Mouse (Mus musculus): ENCODE measurements around the gene Tnk1. TPM values are rescaled to one million over a fixed set of nuclear protein-coding genes. Genes with fewer than 3 reads are reported as not detected.

Tnk1 gene
- total and polyA plus RNA-seq, 3 experiments, result 0.25 to 0.35 TPM; not detected in 1

GRCm38 (mm10) chr11:69801379-69801977 is 57.1 kb downstream of the Tnk1 start, which contains the start of gene Fgf11:
Gene Fgf11 (minus strand): TSS chr11:69801857.
- DNase-seq (ENCODE audit: low read depth, low spot score), result no peak
- Histone ChIP-seq H3K36me3 (ENCODE audit: control insufficient read depth in 1 of 2, insufficient read depth in 2 of 2, low read length in 2 of 2) (peaks cover 0 to 8% of the 10 kb centered on the region in 2 experiments; a peak in 2 of 4 replicates), H3K4me1 (ENCODE audit: control insufficient read depth in 1 of 2, insufficient read depth in 2 of 2, low read length in 2 of 2) (peaks cover 5 to 19% of the 10 kb centered on the region in 2 experiments; a peak in 3 of 4 replicates), H3K9me3 (replicated peaks; ENCODE audit: insufficient read depth, low read length) (no peaks in the 10 kb centered on the region), H3K27me3 (ENCODE audit: control insufficient read depth in 1 of 2, insufficient read depth in 2 of 2, low read length in 2 of 2) (no peaks in the 10 kb centered on the region), H3K4me3 (ENCODE audit: control insufficient read depth in 1 of 2, insufficient read depth in 1 of 2, low read depth in 2 of 2, low read length in 2 of 2) (peak within 1 kb of the TSS; percentile 70 to 89), H3K9ac (ENCODE audit: control insufficient read depth, low read depth, low read length, poor library complexity, severe bottlenecking) (peak within 1 kb of the TSS; percentile 77), H3K79me2 (ENCODE audit: control insufficient read depth, insufficient read depth, low read length, poor library complexity) (peaks cover 8% of the 10 kb centered on the region; the same call in 1 of the 2 replicates), H3K27ac (ENCODE audit: control insufficient read depth, low read depth, low read length) (peak within 1 kb of the TSS; percentile 74)
- TF ChIP-seq BHLHE40 (IDR thresholded peaks at IDR 0.05; ENCODE audit: borderline replicate concordance, low read depth, low read length), result no peak
- TF ChIP-seq MAZ (IDR thresholded peaks at IDR 0.05; ENCODE audit: low read depth, low read length), result 0 out of 2 replicates have a peak, but pooled peaks have one; percentile 6
- TF ChIP-seq NELFE (IDR thresholded peaks at IDR 0.05; ENCODE audit: low read depth, low read length), result peak; percentile 12; the same call in 1 of the 2 replicates

Other genes starting within 250 kb of the Tnk1 start
Only the 30 nearest of the 42 such genes appear.
- not detected in 2 replicates for gene Tnfsfm13, start 162.6 kb downstream of the Tnk1 start, total RNA-seq (2012; rRNA removed)
- not detected for gene Tnfsfm13, start 162.6 kb downstream of the Tnk1 start, polyA plus RNA-seq (2012; ENCODE audit: insufficient read depth in 1 of 2, insufficient read length in 2 of 2, low read depth in 1 of 2, low replicate concordance in 2 of 2, missing spikeins in 1 of 2)
- 16.6 and 22.2 TPM in 2 replicates for gene Polr2a, start 100.1 kb downstream of the Tnk1 start, total RNA-seq (2012; rRNA removed)
- gene Polr2a, start 100.1 kb downstream of the Tnk1 start, polyA plus RNA-seq (2012; ENCODE audit: insufficient read depth in 1 of 2, insufficient read length in 2 of 2, low read depth in 1 of 2, low replicate concordance in 2 of 2, missing spikeins in 1 of 2), result 100 to 1,000 TPM in 1 of 2 experiments, 10 to 100 TPM in 1; 73.9 to 193 TPM
- 0.08 TPM in 1 of 2 replicates, not detected in the other for gene Slc35g3, start 96.8 kb downstream of the Tnk1 start, total RNA-seq (2012; rRNA removed)
- under 1 TPM in 1 of 2 experiments, not detected in 1; 0.22 TPM for gene Slc35g3, start 96.8 kb downstream of the Tnk1 start, polyA plus RNA-seq (2012; ENCODE audit: insufficient read depth in 1 of 2, insufficient read length in 2 of 2, low read depth in 1 of 2, low replicate concordance in 2 of 2, missing spikeins in 1 of 2)
- gene Zbtb4, start 92.8 kb downstream of the Tnk1 start, total RNA-seq (2012; rRNA removed), result 1.4 and 2.4 TPM in 2 replicates
- 1 to 10 TPM in 1 of 2 experiments, not detected in 1; 2.7 TPM for gene Zbtb4, start 92.8 kb downstream of the Tnk1 start, polyA plus RNA-seq (2012; ENCODE audit: insufficient read depth in 1 of 2, insufficient read length in 2 of 2, low read depth in 1 of 2, low replicate concordance in 2 of 2, missing spikeins in 1 of 2)
- 0.31 and 0.33 TPM in 2 replicates for gene Chrnb1, start 62.8 kb downstream of the Tnk1 start, total RNA-seq (2012; rRNA removed)
- gene Chrnb1, start 62.8 kb downstream of the Tnk1 start, polyA plus RNA-seq (2012; ENCODE audit: insufficient read depth in 1 of 2, insufficient read length in 2 of 2, low read depth in 1 of 2, low replicate concordance in 2 of 2, missing spikeins in 1 of 2), result 1 to 10 TPM in 1 of 2 experiments, not detected in 1; 1.6 TPM
- gene Fgf11, start 56.9 kb downstream of the Tnk1 start, total RNA-seq (2012; rRNA removed), result 4.8 and 5.1 TPM in 2 replicates
- gene Fgf11, start 56.9 kb downstream of the Tnk1 start, polyA plus RNA-seq (2012; ENCODE audit: insufficient read depth in 1 of 2, insufficient read length in 2 of 2, low read depth in 1 of 2, low replicate concordance in 2 of 2, missing spikeins in 1 of 2), result 10 to 100 TPM in 1 of 2 experiments, not detected in 1; 26.8 TPM
- 0.29 and 0.31 TPM in 2 replicates for gene Tmem102, start 53.1 kb downstream of the Tnk1 start, total RNA-seq (2012; rRNA removed)
- gene Tmem102, start 53.1 kb downstream of the Tnk1 start, polyA plus RNA-seq (2012; ENCODE audit: insufficient read depth in 1 of 2, insufficient read length in 2 of 2, low read depth in 1 of 2, low replicate concordance in 2 of 2, missing spikeins in 1 of 2), result 1 to 10 TPM in 1 of 2 experiments, not detected in 1; 2.4 TPM
- gene Gm39566, start 43.4 kb downstream of the Tnk1 start, total RNA-seq (2012; rRNA removed), result 0.04 TPM in 1 of 2 replicates, not detected in the other
- not detected for gene Gm39566, start 43.4 kb downstream of the Tnk1 start, polyA plus RNA-seq (2012; ENCODE audit: insufficient read depth in 1 of 2, insufficient read length in 2 of 2, low read depth in 1 of 2, low replicate concordance in 2 of 2, missing spikeins in 1 of 2)
- not detected in 2 replicates for gene Spem2, start 40.3 kb downstream of the Tnk1 start, total RNA-seq (2012; rRNA removed)
- gene Spem2, start 40.3 kb downstream of the Tnk1 start, polyA plus RNA-seq (2012; ENCODE audit: insufficient read depth in 1 of 2, insufficient read length in 2 of 2, low read depth in 1 of 2, low replicate concordance in 2 of 2, missing spikeins in 1 of 2), result not detected
- 0.19 TPM in 1 of 2 replicates, not detected in the other for gene Spem1, start 36.5 kb downstream of the Tnk1 start, total RNA-seq (2012; rRNA removed)
- under 1 TPM in 1 of 2 experiments, not detected in 1; 0.15 TPM for gene Spem1, start 36.5 kb downstream of the Tnk1 start, polyA plus RNA-seq (2012; ENCODE audit: insufficient read depth in 1 of 2, insufficient read length in 2 of 2, low read depth in 1 of 2, low replicate concordance in 2 of 2, missing spikeins in 1 of 2)
- gene Nlgn2, start 20.9 kb downstream of the Tnk1 start, total RNA-seq (2012; rRNA removed), result 20.3 and 20.9 TPM in 2 replicates
- gene Nlgn2, start 20.9 kb downstream of the Tnk1 start, polyA plus RNA-seq (2012; ENCODE audit: insufficient read depth in 1 of 2, insufficient read length in 2 of 2, low read depth in 1 of 2, low replicate concordance in 2 of 2, missing spikeins in 1 of 2), result 10 to 100 TPM; 29.8 to 43.3 TPM
- gene Tmem256, start 20.2 kb downstream of the Tnk1 start, total RNA-seq (2012; rRNA removed), result 176 and 190 TPM in 2 replicates
- 100 to 1,000 TPM in 1 of 2 experiments, not detected in 1; 181 TPM for gene Tmem256, start 20.2 kb downstream of the Tnk1 start, polyA plus RNA-seq (2012; ENCODE audit: insufficient read depth in 1 of 2, insufficient read length in 2 of 2, low read depth in 1 of 2, low replicate concordance in 2 of 2, missing spikeins in 1 of 2)
- 3.8 and 4.6 TPM in 2 replicates for gene Plscr3, start 12.4 kb downstream of the Tnk1 start, total RNA-seq (2012; rRNA removed)
- 10 to 100 TPM in 1 of 2 experiments, not detected in 1; 26.0 TPM for gene Plscr3, start 12.4 kb downstream of the Tnk1 start, polyA plus RNA-seq (2012; ENCODE audit: insufficient read depth in 1 of 2, insufficient read length in 2 of 2, low read depth in 1 of 2, low replicate concordance in 2 of 2, missing spikeins in 1 of 2)
- gene Tmem95, start 19.3 kb upstream of the Tnk1 start, total RNA-seq (2012; rRNA removed), result not detected in 2 replicates
- not detected for gene Tmem95, start 19.3 kb upstream of the Tnk1 start, polyA plus RNA-seq (2012; ENCODE audit: insufficient read depth in 1 of 2, insufficient read length in 2 of 2, low read depth in 1 of 2, low replicate concordance in 2 of 2, missing spikeins in 1 of 2)
- gene Kctd11, start 22.7 kb upstream of the Tnk1 start, total RNA-seq (2012; rRNA removed), result 0.19 and 0.26 TPM in 2 replicates
- under 1 TPM in 1 of 2 experiments, not detected in 1; 0.49 TPM for gene Kctd11, start 22.7 kb upstream of the Tnk1 start, polyA plus RNA-seq (2012; ENCODE audit: insufficient read depth in 1 of 2, insufficient read length in 2 of 2, low read depth in 1 of 2, low replicate concordance in 2 of 2, missing spikeins in 1 of 2)
- gene Acap1, start 36.8 kb upstream of the Tnk1 start, total RNA-seq (2012; rRNA removed), result 20.7 and 33.4 TPM in 2 replicates
- gene Acap1, start 36.8 kb upstream of the Tnk1 start, polyA plus RNA-seq (2012; ENCODE audit: insufficient read depth in 1 of 2, insufficient read length in 2 of 2, low read depth in 1 of 2, low replicate concordance in 2 of 2, missing spikeins in 1 of 2), result 10 to 100 TPM in 1 of 2 experiments, not detected in 1; 42.2 TPM
- gene 2810408A11Rik, start 42.3 kb upstream of the Tnk1 start, total RNA-seq (2012; rRNA removed), result 0.69 and 0.81 TPM in 2 replicates
- 1 to 10 TPM in 1 of 2 experiments, not detected in 1; 1.3 TPM for gene 2810408A11Rik, start 42.3 kb upstream of the Tnk1 start, polyA plus RNA-seq (2012; ENCODE audit: insufficient read depth in 1 of 2, insufficient read length in 2 of 2, low read depth in 1 of 2, low replicate concordance in 2 of 2, missing spikeins in 1 of 2)
- gene Neurl4, start 42.3 kb upstream of the Tnk1 start, total RNA-seq (2012; rRNA removed), result 47.3 and 58.0 TPM in 2 replicates
- 10 to 100 TPM in 1 of 2 experiments, not detected in 1; 50.9 TPM for gene Neurl4, start 42.3 kb upstream of the Tnk1 start, polyA plus RNA-seq (2012; ENCODE audit: insufficient read depth in 1 of 2, insufficient read length in 2 of 2, low read depth in 1 of 2, low replicate concordance in 2 of 2, missing spikeins in 1 of 2)
- 64.5 and 78.0 TPM in 2 replicates for gene Gps2, start 55.2 kb upstream of the Tnk1 start, total RNA-seq (2012; rRNA removed)
- 100 to 1,000 TPM in 1 of 2 experiments, not detected in 1; 113 TPM for gene Gps2, start 55.2 kb upstream of the Tnk1 start, polyA plus RNA-seq (2012; ENCODE audit: insufficient read depth in 1 of 2, insufficient read length in 2 of 2, low read depth in 1 of 2, low replicate concordance in 2 of 2, missing spikeins in 1 of 2)
- gene Eif5a, start 63.2 kb upstream of the Tnk1 start, total RNA-seq (2012; rRNA removed), result 1,428 and 1,539 TPM in 2 replicates
- gene Eif5a, start 63.2 kb upstream of the Tnk1 start, polyA plus RNA-seq (2012; ENCODE audit: insufficient read depth in 1 of 2, insufficient read length in 2 of 2, low read depth in 1 of 2, low replicate concordance in 2 of 2, missing spikeins in 1 of 2), result 1,000 to 10,000 TPM; 1,272 to 3,185 TPM
- 0.33 and 0.50 TPM in 2 replicates for gene Ybx2, start 77.1 kb upstream of the Tnk1 start, total RNA-seq (2012; rRNA removed)
- gene Ybx2, start 77.1 kb upstream of the Tnk1 start, polyA plus RNA-seq (2012; ENCODE audit: insufficient read depth in 1 of 2, insufficient read length in 2 of 2, low read depth in 1 of 2, low replicate concordance in 2 of 2, missing spikeins in 1 of 2), result under 1 TPM in 1 of 2 experiments, not detected in 1; 0.92 TPM
- 0.12 TPM in 1 of 2 replicates, not detected in the other for gene Slc2a4, start 89.5 kb upstream of the Tnk1 start, total RNA-seq (2012; rRNA removed)
- gene Slc2a4, start 89.5 kb upstream of the Tnk1 start, polyA plus RNA-seq (2012; ENCODE audit: insufficient read depth in 1 of 2, insufficient read length in 2 of 2, low read depth in 1 of 2, low replicate concordance in 2 of 2, missing spikeins in 1 of 2), result under 1 TPM in 1 of 2 experiments, not detected in 1; 0.19 TPM
- 0.26 and 0.31 TPM in 2 replicates for gene Cldn7, start 106.0 kb upstream of the Tnk1 start, total RNA-seq (2012; rRNA removed)
- under 1 TPM in 1 of 2 experiments, not detected in 1; 0.36 TPM for gene Cldn7, start 106.0 kb upstream of the Tnk1 start, polyA plus RNA-seq (2012; ENCODE audit: insufficient read depth in 1 of 2, insufficient read length in 2 of 2, low read depth in 1 of 2, low replicate concordance in 2 of 2, missing spikeins in 1 of 2)
- gene Ctdnep1, start 122.4 kb upstream of the Tnk1 start, total RNA-seq (2012; rRNA removed), result 47.3 and 49.6 TPM in 2 replicates
- gene Ctdnep1, start 122.4 kb upstream of the Tnk1 start, polyA plus RNA-seq (2012; ENCODE audit: insufficient read depth in 1 of 2, insufficient read length in 2 of 2, low read depth in 1 of 2, low replicate concordance in 2 of 2, missing spikeins in 1 of 2), result 100 to 1,000 TPM in 1 of 2 experiments, not detected in 1; 133 TPM
- 170 and 189 TPM in 2 replicates for gene Elp5, start 123.8 kb upstream of the Tnk1 start, total RNA-seq (2012; rRNA removed)
- gene Elp5, start 123.8 kb upstream of the Tnk1 start, polyA plus RNA-seq (2012; ENCODE audit: insufficient read depth in 1 of 2, insufficient read length in 2 of 2, low read depth in 1 of 2, low replicate concordance in 2 of 2, missing spikeins in 1 of 2), result 100 to 1,000 TPM in 1 of 2 experiments, not detected in 1; 222 TPM
- gene Gabarap, start 132.4 kb upstream of the Tnk1 start, total RNA-seq (2012; rRNA removed), result 105 and 132 TPM in 2 replicates
- gene Gabarap, start 132.4 kb upstream of the Tnk1 start, polyA plus RNA-seq (2012; ENCODE audit: insufficient read depth in 1 of 2, insufficient read length in 2 of 2, low read depth in 1 of 2, low replicate concordance in 2 of 2, missing spikeins in 1 of 2), result 100 to 1,000 TPM in 1 of 2 experiments, not detected in 1; 241 TPM
- gene Phf23, start 137.0 kb upstream of the Tnk1 start, total RNA-seq (2012; rRNA removed), result 88.2 and 112 TPM in 2 replicates
- gene Phf23, start 137.0 kb upstream of the Tnk1 start, polyA plus RNA-seq (2012; ENCODE audit: insufficient read depth in 1 of 2, insufficient read length in 2 of 2, low read depth in 1 of 2, low replicate concordance in 2 of 2, missing spikeins in 1 of 2), result 100 to 1,000 TPM in 1 of 2 experiments, not detected in 1; 108 TPM
- 40.1 and 41.9 TPM in 2 replicates for gene Dvl2, start 141.9 kb upstream of the Tnk1 start, total RNA-seq (2012; rRNA removed)
- gene Dvl2, start 141.9 kb upstream of the Tnk1 start, polyA plus RNA-seq (2012; ENCODE audit: insufficient read depth in 1 of 2, insufficient read length in 2 of 2, low read depth in 1 of 2, low replicate concordance in 2 of 2, missing spikeins in 1 of 2), result 10 to 100 TPM in 1 of 2 experiments, not detected in 1; 38.5 TPM
- 123 and 140 TPM in 2 replicates for gene Acadvl, start 156.7 kb upstream of the Tnk1 start, total RNA-seq (2012; rRNA removed)
- gene Acadvl, start 156.7 kb upstream of the Tnk1 start, polyA plus RNA-seq (2012; ENCODE audit: insufficient read depth in 1 of 2, insufficient read length in 2 of 2, low read depth in 1 of 2, low replicate concordance in 2 of 2, missing spikeins in 1 of 2), result 10 to 100 TPM in 1 of 2 experiments, not detected in 1; 92.5 TPM
- 6.5 and 7.9 TPM in 2 replicates for gene Dlg4, start 158.2 kb upstream of the Tnk1 start, total RNA-seq (2012; rRNA removed)
- gene Dlg4, start 158.2 kb upstream of the Tnk1 start, polyA plus RNA-seq (2012; ENCODE audit: insufficient read depth in 1 of 2, insufficient read length in 2 of 2, low read depth in 1 of 2, low replicate concordance in 2 of 2, missing spikeins in 1 of 2), result 10 to 100 TPM in 1 of 2 experiments, not detected in 1; 24.7 TPM

Data from MEL (cell line).